ENCODE assay signal across 8 mouse cellular contexts in genomic region chr10:117392832-117393195, GRCm38 (mm10). TPM values are rescaled to one million over a fixed set of nuclear protein-coding genes. Genes with fewer than 3 reads are reported as not detected.
A peak's percentile ranks its signal among the peaks of the same experiment; 100 is the strongest.
DNase-seq lines count a peak whose midpoint lies in the region; ATAC-seq lines count a peak whose summit lies in the region.

No protein-coding gene starts in this region.

- peak; percentile 49 for DNase-seq in embryo, embryonic 11 days
- no peak for DNase-seq in embryo, embryonic 10 days (ENCODE audit: low spot score)
- no peak for DNase-seq in intestine, embryonic 14.5 days (ENCODE audit: low spot score)
- no peak for DNase-seq in midbrain, embryonic 11.5 days (ENCODE audit: low spot score, missing footprints)
- DNase-seq in adrenal gland, postnatal 10 days: no peak
- no peak for DNase-seq in ovary, postnatal 36 days (ENCODE audit: low spot score)
- DNase-seq in right cerebral cortex, postnatal 25 days: no peak

- ATAC-seq in common myeloid progenitor, adult 5-6 weeks (replicated peaks; ENCODE audit: low read depth, poor library complexity, severe bottlenecking): peak; percentile 27
- 0 out of 2 replicates have a peak, but pooled peaks have one; percentile 13 for ATAC-seq in intestine, embryonic 14.5 days (replicated peaks; ENCODE audit: low FRiP score, low TSS enrichment, low read depth)
- peak; percentile 20; the same call in 1 of the 2 replicates for ATAC-seq in midbrain, embryonic 11.5 days (ENCODE audit: low FRiP score)

- 12% methylated on average over 6 of the region's 6 CpGs for WGBS in intestine, embryonic 14.5 days
- WGBS in midbrain, embryonic 11.5 days: 9% methylated on average over 6 of the region's 6 CpGs

- no peaks in the 10 kb centered on the region for H3K9me3 ChIP-seq in intestine, embryonic 14.5 days (ENCODE audit: control insufficient read depth, low read length)
- no peaks in the 10 kb centered on the region for H3K9me3 ChIP-seq in midbrain, embryonic 11.5 days (ENCODE audit: control insufficient read depth, low read length)

- no peaks in the 10 kb centered on the region for H3K36me3 ChIP-seq in intestine, embryonic 14.5 days (ENCODE audit: control insufficient read depth, insufficient read depth, low read length)
- no peaks in the 10 kb centered on the region for H3K36me3 ChIP-seq in midbrain, embryonic 11.5 days (ENCODE audit: control insufficient read depth, insufficient read depth, low read length)

- H3K27ac ChIP-seq in intestine, embryonic 14.5 days (ENCODE audit: low read depth): no peak overlapping the region
- H3K27ac ChIP-seq in midbrain, embryonic 11.5 days (ENCODE audit: low read depth, low read length): no peak overlapping the region

- H3K4me1 ChIP-seq in intestine, embryonic 14.5 days (replicated peaks; ENCODE audit: control insufficient read depth, insufficient read depth, low read length): no peaks in the 10 kb centered on the region
- H3K4me1 ChIP-seq in midbrain, embryonic 11.5 days (ENCODE audit: control insufficient read depth, insufficient read depth, low read length): no peaks in the 10 kb centered on the region; the same call in 1 of the 2 replicates

- peak overlapping the region; percentile 67 for H3K4me2 ChIP-seq in intestine, embryonic 14.5 days (ENCODE audit: low read length)
- peak overlapping the region; percentile 71 for H3K4me2 ChIP-seq in midbrain, embryonic 11.5 days

- no peak overlapping the region for H3K9ac ChIP-seq in intestine, embryonic 14.5 days (ENCODE audit: low read length)
- H3K9ac ChIP-seq in midbrain, embryonic 11.5 days (ENCODE audit: low read length): no peak overlapping the region

- H3K27me3 ChIP-seq in intestine, embryonic 14.5 days (replicated peaks; ENCODE audit: control insufficient read depth, insufficient read depth, low read length): no peaks in the 10 kb centered on the region
- no peaks in the 10 kb centered on the region for H3K27me3 ChIP-seq in midbrain, embryonic 11.5 days (ENCODE audit: control insufficient read depth, insufficient read depth, low read length)

- H3K4me3 ChIP-seq in intestine, embryonic 14.5 days (ENCODE audit: low read depth, low read length): peak overlapping the region; percentile 38
- peak overlapping the region; percentile 35 for H3K4me3 ChIP-seq in midbrain, embryonic 11.5 days (ENCODE audit: low read depth, low read length)

RNA-seq across cellular contexts. Expression of gene Cpsf6, which starts 13.0 kb away (rescaled TPM):
- 152 and 168 TPM in 2 replicates for total RNA-seq in common myeloid progenitor, adult 5-6 weeks (2017)
- polyA plus RNA-seq in intestine, embryonic 14.5 days (2014; fragmentation: Nextera tagmentation; extraction: Ambion mirVana): 150 and 169 TPM in 2 replicates
- 235 and 238 TPM in 2 replicates for polyA plus RNA-seq in midbrain, embryonic 11.5 days (2014; fragmentation: Nextera tagmentation; extraction: Ambion mirVana)
- 10 to 100 TPM; 69.7 to 81.3 TPM for total RNA-seq in adrenal gland, postnatal 10 days (2021)
